Mouse (Mus musculus): ENCODE results near the gene Cacng4. TPM values are rescaled to one million over a fixed set of nuclear protein-coding genes. Genes with fewer than 3 reads are reported as not detected.

Gene Cacng4
- 0.52 and 0.60 TPM in 2 replicates for polyA plus RNA-seq (2015; fragmentation: Nextera tagmentation; extraction: Ambion mirVana)

GRCm38 (mm10) chr11:107794547-107795269 is at the start of gene Cacng4:
Gene Cacng4, minus strand, starts transcription at chr11:107794557.
- WGBS: under 1% methylated on average over 16 of the region's 73 CpGs
- Histone ChIP-seq H3K9me3 (no peaks in the 10 kb centered on the region), H3K27ac (replicated peaks) (no peak within 1 kb of the TSS), H3K4me1 (peaks cover 23% of the 10 kb centered on the region), H3K4me3 (peak within 1 kb of the TSS; percentile 59), H3K27me3 (replicated peaks) (peaks cover 100% of the 10 kb centered on the region), H3K36me3 (no peaks in the 10 kb centered on the region), H3K9ac (peak within 1 kb of the TSS; percentile 77), H3K4me2 (peak within 1 kb of the TSS; percentile 93)
- ATAC-seq (ENCODE audit: extremely low read depth, insufficient number of reproducible peaks, low FRiP score, low TSS enrichment): no peak

DNA sequence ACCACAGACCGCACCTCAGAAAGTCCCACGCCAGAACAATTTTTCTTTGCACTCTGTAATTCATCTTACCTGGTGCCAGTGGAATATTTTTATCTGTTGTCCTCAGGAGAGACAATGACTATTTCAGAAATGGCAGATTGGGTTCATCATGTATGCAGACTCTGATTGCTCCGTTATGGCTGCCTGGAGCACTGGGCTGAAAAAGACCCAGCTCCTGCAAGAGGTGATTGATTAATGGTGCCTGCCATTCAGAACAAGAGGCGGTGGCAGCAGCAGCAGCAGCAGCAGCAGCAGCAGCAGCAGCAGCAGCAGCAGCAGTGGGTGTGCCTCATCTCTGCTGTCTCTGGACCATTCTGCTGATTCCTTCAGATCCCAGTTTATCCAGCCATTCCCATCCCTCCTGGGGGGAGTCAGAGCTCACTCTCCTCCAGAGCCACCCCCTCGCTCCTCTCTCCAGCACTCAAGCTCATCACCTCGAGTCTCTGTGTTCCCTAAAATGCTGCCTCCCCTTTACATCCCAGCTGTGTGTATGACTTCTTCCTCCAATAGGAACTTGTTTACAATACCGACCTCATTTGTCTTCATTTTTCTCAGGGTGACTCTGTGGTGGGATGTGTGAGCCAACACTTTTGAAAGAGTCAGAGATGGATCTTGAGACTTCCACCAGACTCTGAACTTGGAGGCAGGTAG is 39.1 kb upstream of the Cacng4 start:
- no peak overlapping the region for H3K27ac ChIP-seq (replicated peaks)
- no peak overlapping the region for H3K4me2 ChIP-seq
- no peaks in the 10 kb centered on the region for H3K4me1 ChIP-seq
- H3K9ac ChIP-seq: no peak overlapping the region
- no peaks in the 10 kb centered on the region for H3K27me3 ChIP-seq (replicated peaks)
- WGBS: 61% methylated on average over 7 of the region's 7 CpGs
- ATAC-seq (ENCODE audit: extremely low read depth, insufficient number of reproducible peaks, low FRiP score, low TSS enrichment): no peak
- H3K9me3 ChIP-seq: no peaks in the 10 kb centered on the region
- no peak overlapping the region for H3K4me3 ChIP-seq
- no peaks in the 10 kb centered on the region for H3K36me3 ChIP-seq

GRCm38 (mm10) chr11:107817196-107817595 is 22.8 kb upstream of the Cacng4 start:
- peaks cover 22% of the 10 kb centered on the region for H3K27me3 ChIP-seq (replicated peaks)
- ATAC-seq (ENCODE audit: extremely low read depth, insufficient number of reproducible peaks, low FRiP score, low TSS enrichment): no peak
- H3K27ac ChIP-seq (replicated peaks): no peak overlapping the region
- H3K9me3 ChIP-seq: 0 out of 2 replicates have a peak, but pooled peaks cover 3% of the 10 kb centered on the region
- no peak overlapping the region for H3K9ac ChIP-seq
- 30% methylated on average over 5 of the region's 5 CpGs for WGBS
- no peak overlapping the region for H3K4me3 ChIP-seq
- no peak overlapping the region for H3K4me2 ChIP-seq
- H3K4me1 ChIP-seq: no peaks in the 10 kb centered on the region
- H3K36me3 ChIP-seq: no peaks in the 10 kb centered on the region

DNA sequence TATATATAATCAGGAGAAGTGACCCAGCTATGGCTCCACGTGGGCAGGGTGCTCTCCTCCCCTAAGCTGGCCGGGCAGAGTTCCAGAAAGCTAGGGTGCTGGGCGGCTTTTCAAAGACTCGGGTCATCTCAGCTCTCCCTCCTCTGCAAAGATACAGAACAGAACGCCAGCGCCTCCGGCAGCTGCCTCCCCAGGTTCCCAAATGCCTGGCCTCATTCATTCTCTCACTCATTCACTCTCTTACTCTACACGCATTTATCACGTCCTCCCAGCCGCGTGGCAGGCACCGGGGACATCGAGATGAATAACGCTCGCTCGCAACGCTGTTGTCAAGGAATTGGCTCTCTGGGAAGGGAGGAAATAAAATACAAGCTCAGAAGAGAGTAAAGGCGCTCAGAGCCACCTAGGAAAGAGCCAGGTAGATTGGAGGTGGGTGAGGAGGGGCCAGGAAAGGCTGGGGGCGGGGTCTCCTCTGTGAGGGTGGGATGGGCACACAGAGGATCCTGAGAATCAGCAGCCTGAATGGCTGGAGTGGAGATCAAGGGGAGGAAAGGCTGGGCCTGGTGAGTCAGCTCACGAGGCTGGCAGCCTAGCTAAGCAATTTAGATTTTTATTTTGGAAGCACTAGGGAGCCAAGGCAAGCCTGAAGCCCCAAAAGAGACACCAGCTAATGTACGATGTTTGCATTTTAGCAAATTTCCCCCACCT is 18.7 kb upstream of the Cacng4 start:
- Histone ChIP-seq H3K9me3 (no peaks in the 10 kb centered on the region), H3K27me3 (replicated peaks) (peaks cover 35% of the 10 kb centered on the region)
- 38% methylated on average over 21 of the region's 21 CpGs for WGBS

GRCm38 (mm10) chr11:107812429-107812828 is 18.1 kb upstream of the Cacng4 start:
- 55% methylated on average over 4 of the region's 4 CpGs for WGBS
- no peak overlapping the region for H3K4me2 ChIP-seq
- H3K27ac ChIP-seq (replicated peaks): no peak overlapping the region
- H3K4me1 ChIP-seq: no peaks in the 10 kb centered on the region
- no peak for ATAC-seq (ENCODE audit: extremely low read depth, insufficient number of reproducible peaks, low FRiP score, low TSS enrichment)
- H3K27me3 ChIP-seq (replicated peaks): peaks cover 35% of the 10 kb centered on the region
- H3K36me3 ChIP-seq: no peaks in the 10 kb centered on the region
- no peaks in the 10 kb centered on the region for H3K9me3 ChIP-seq
- no peak overlapping the region for H3K9ac ChIP-seq
- no peak overlapping the region for H3K4me3 ChIP-seq

More for the DNA sequence above, 18.7 kb upstream of the Cacng4 start:
- no peak overlapping the region for H3K4me2 ChIP-seq
- H3K4me3 ChIP-seq: no peak overlapping the region
- H3K36me3 ChIP-seq: no peaks in the 10 kb centered on the region
- no peak overlapping the region for H3K27ac ChIP-seq (replicated peaks)
- no peak overlapping the region for H3K9ac ChIP-seq
- no peak for ATAC-seq (ENCODE audit: extremely low read depth, insufficient number of reproducible peaks, low FRiP score, low TSS enrichment)
- no peaks in the 10 kb centered on the region for H3K4me1 ChIP-seq

GRCm38 (mm10) chr11:107808508-107808907 is 14.2 kb upstream of the Cacng4 start:
- Histone ChIP-seq H3K9me3 (no peaks in the 10 kb centered on the region), H3K4me1 (no peaks in the 10 kb centered on the region), H3K36me3 (no peaks in the 10 kb centered on the region), H3K4me3 (no peak overlapping the region), H3K9ac (no peak overlapping the region), H3K27ac (replicated peaks) (no peak overlapping the region), H3K4me2 (no peak overlapping the region), H3K27me3 (replicated peaks) (peaks cover 28% of the 10 kb centered on the region)
- WGBS: 65% methylated on average over 8 of the region's 8 CpGs
- no peak for ATAC-seq (ENCODE audit: extremely low read depth, insufficient number of reproducible peaks, low FRiP score, low TSS enrichment)

DNA sequence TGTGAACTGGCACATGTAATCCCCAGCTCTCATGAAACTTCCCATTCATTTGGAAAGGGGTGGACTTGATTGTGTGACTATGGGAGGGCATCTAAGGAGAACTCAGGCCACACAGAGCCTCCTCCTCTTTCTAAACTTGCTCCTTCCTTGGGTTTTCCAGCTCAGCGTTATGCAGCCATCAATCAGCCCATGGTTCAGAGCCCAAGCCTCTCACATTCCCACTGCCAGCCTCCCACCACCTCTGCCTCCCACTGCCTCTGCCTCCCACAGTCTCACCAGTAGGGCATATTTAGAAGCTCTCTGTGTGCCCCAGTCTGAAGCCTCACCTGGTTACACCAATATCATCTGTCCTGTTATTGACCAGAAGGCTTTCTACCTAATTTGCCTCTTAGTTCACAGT is 11.7 kb upstream of the Cacng4 start:
- WGBS: 62% methylated on average over 1 of the region's 1 CpGs
- H3K4me2 ChIP-seq: no peak overlapping the region
- peaks cover 28% of the 10 kb centered on the region for H3K27me3 ChIP-seq (replicated peaks)
- H3K36me3 ChIP-seq: no peaks in the 10 kb centered on the region
- no peak for ATAC-seq (ENCODE audit: extremely low read depth, insufficient number of reproducible peaks, low FRiP score, low TSS enrichment)
- H3K9me3 ChIP-seq: no peaks in the 10 kb centered on the region
- no peaks in the 10 kb centered on the region for H3K4me1 ChIP-seq
- H3K9ac ChIP-seq: no peak overlapping the region
- no peak overlapping the region for H3K4me3 ChIP-seq
- H3K27ac ChIP-seq (replicated peaks): no peak overlapping the region

DNA sequence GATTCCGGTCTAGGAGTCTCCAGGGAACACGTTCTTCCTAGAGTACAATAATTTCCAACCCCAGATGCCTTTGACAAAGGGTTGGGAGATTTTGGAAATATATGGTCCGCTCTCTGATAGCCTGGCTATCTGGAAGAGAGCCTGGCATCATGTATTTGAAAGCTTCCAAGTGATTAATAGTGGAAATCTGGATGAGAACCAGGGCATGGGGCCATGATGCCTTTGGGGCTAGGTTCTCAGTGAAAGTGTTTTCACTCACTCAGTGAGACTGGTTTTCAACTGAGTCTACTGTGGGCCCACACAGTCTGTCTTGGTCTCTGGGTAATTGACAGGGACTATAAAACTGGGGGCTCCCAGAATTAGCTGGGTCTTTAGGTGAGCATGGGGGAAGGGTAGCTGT is 7.6 kb upstream of the Cacng4 start:
- H3K4me1 ChIP-seq: no peaks in the 10 kb centered on the region
- 68% methylated on average over 3 of the region's 3 CpGs for WGBS
- no peak overlapping the region for H3K4me2 ChIP-seq
- ATAC-seq (ENCODE audit: extremely low read depth, insufficient number of reproducible peaks, low FRiP score, low TSS enrichment): no peak
- no peak overlapping the region for H3K4me3 ChIP-seq
- no peak overlapping the region for H3K9ac ChIP-seq
- no peaks in the 10 kb centered on the region for H3K36me3 ChIP-seq
- no peaks in the 10 kb centered on the region for H3K9me3 ChIP-seq
- H3K27ac ChIP-seq (replicated peaks): no peak overlapping the region
- H3K27me3 ChIP-seq (replicated peaks): peaks cover 68% of the 10 kb centered on the region

DNA sequence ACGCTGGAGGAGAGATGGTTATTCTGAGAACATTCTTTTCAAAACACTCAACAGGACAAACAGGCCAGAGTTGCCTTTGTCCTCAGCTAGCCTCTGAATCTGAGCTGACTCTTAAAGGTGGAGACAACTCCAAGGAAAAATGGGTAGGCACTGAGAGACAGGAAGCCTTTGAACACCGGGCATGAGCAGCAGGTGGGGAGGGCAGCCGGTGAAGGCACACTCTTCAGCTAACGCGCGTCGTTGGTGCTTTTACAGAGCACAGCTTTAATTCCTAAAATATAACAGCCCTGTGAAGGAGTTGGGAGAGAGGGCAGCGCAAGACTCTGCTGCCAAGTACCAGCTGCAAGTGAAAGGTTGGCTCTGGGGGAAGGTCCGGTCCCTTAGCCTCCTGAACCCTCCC is 5.0 kb upstream of the Cacng4 start:
- Histone ChIP-seq H3K27me3 (replicated peaks) (peaks cover 94% of the 10 kb centered on the region), H3K27ac (replicated peaks) (no peak overlapping the region), H3K4me3 (no peak overlapping the region), H3K4me2 (no peak overlapping the region), H3K4me1 (peaks cover 10% of the 10 kb centered on the region), H3K9ac (no peak overlapping the region), H3K9me3 (no peaks in the 10 kb centered on the region), H3K36me3 (no peaks in the 10 kb centered on the region)
- no peak for ATAC-seq (ENCODE audit: extremely low read depth, insufficient number of reproducible peaks, low FRiP score, low TSS enrichment)
- WGBS: 35% methylated on average over 9 of the region's 9 CpGs

DNA sequence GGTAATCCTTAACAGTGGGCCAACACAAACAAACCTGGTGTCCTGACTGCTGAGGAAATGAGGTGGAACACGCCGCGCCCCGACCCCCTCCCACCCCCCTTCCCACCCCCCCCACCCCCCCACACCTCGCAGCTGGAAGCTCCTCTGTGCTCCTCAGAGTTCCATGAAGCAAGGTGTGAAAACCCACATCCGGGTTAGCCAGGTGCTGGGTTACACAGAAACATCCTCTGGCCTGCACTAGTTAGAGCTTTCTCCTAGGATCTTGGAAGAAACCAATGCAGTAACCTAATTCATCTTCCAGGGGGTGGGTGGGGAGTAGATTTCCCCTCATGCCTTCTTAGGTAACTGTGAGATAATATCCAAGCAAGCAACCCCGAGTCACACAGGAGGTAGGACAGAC is 2.0 kb upstream of the Cacng4 start:
- no peaks in the 10 kb centered on the region for H3K36me3 ChIP-seq
- peaks cover 100% of the 10 kb centered on the region for H3K27me3 ChIP-seq (replicated peaks)
- H3K27ac ChIP-seq (replicated peaks): no peak overlapping the region
- H3K4me2 ChIP-seq: no peak overlapping the region
- no peak for ATAC-seq (ENCODE audit: extremely low read depth, insufficient number of reproducible peaks, low FRiP score, low TSS enrichment)
- H3K4me3 ChIP-seq: no peak overlapping the region
- H3K4me1 ChIP-seq: peaks cover 23% of the 10 kb centered on the region
- 24% methylated on average over 7 of the region's 7 CpGs for WGBS
- no peak overlapping the region for H3K9ac ChIP-seq
- no peaks in the 10 kb centered on the region for H3K9me3 ChIP-seq

DNA sequence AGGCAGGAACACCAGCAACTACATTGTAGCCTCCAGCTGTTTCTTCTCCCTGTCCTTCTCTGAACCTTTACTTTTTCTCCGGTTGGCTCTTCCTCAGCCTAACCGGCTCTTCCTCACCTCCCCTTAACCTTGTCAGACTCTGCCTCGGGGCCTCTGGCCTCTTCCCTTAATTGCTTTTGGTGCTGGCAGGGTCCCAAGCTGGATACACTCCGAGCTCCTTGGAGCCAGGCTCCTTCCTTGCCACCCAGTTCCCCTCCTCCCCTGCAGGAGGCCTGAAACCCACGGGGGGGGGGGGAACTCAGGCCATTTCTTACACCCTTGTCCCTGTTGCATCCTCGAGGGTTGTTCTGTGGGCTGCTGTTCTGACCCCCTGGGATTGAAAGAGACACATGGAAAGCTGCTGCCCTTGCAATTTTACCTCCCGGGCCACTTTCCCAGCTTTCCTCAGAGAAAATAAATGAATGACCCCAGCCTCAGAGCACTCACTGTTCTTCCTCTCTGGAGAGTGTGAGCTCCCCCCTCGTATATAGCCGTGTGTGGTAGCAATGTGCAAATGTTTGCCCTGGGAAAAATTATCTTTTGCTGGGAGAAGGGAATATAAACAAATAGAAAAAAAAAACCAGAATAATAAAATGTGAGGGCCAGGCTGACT is 1.2 kb upstream of the Cacng4 start:
- Histone ChIP-seq H3K4me3 (peak overlapping the region; percentile 59; the same call in 1 of the 2 replicates), H3K27ac (replicated peaks) (no peak overlapping the region), H3K36me3 (no peaks in the 10 kb centered on the region), H3K4me2 (peak overlapping the region; percentile 93), H3K9ac (no peak overlapping the region), H3K27me3 (replicated peaks) (peaks cover 100% of the 10 kb centered on the region), H3K9me3 (no peaks in the 10 kb centered on the region), H3K4me1 (peaks cover 23% of the 10 kb centered on the region)
- WGBS: 5% methylated on average over 9 of the region's 9 CpGs
- ATAC-seq (ENCODE audit: extremely low read depth, insufficient number of reproducible peaks, low FRiP score, low TSS enrichment): no peak
